Mouse (Mus musculus): ENCODE results near the gene Lancl1.

DNA sequence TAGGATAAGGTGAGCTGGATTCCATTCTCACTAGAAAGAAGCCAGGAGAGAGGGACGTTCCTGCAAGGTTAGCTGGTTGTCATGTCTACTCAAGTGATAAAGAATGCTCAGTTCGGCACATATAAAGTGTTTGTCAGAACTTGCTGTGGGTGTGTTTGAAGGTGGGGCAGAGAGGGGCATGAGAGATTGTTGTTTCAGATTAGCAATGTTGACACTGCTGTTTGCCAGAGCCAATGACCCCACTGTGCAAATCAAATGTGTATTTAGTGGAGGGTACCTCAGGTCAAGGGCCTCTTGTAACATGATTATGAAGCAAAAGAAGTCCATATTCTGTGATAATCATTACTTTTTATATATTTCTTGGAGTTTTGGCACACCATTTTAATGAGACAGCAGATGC, 39.1 kb upstream of the Lancl1 start:
- TF ChIP-seq SMC3 (IDR thresholded peaks at IDR 0.05; ENCODE audit: low read depth, low read length) (no peak), CTCF (IDR thresholded peaks at IDR 0.05 in 2 of 3, conservative IDR thresholded peaks at IDR 0.05 in 1 of 3; ENCODE audit: control insufficient read depth in 1 of 3, insufficient read depth in 1 of 3, low read depth in 2 of 3, low read length in 3 of 3, poor library complexity in 1 of 3, severe bottlenecking in 1 of 3) (no peak), TCF12 (IDR thresholded peaks at IDR 0.05; ENCODE audit: low read depth, low read length) (no peak), ZKSCAN1 (IDR thresholded peaks at IDR 0.05; ENCODE audit: low read depth, low read length) (no peak), MXI1 (IDR thresholded peaks at IDR 0.05; ENCODE audit: low read depth, low read length) (no peak), HCFC1 (IDR thresholded peaks at IDR 0.05; ENCODE audit: low read depth, low read length) (no peak), POLR2A (IDR thresholded peaks at IDR 0.05; ENCODE audit: control insufficient read depth in 1 of 2, insufficient read depth in 1 of 2, low read depth in 1 of 2, low read length in 2 of 2, poor library complexity in 1 of 2) (no peak), RAD21 (IDR thresholded peaks at IDR 0.05; ENCODE audit: low read depth, low read length) (no peak), E2F4 (IDR thresholded peaks at IDR 0.05; ENCODE audit: borderline replicate concordance, low read depth, low read length) (no peak), KAT2A (conservative IDR thresholded peaks at IDR 0.05; ENCODE audit: low read depth, low read length) (no peak), UBTF (IDR thresholded peaks at IDR 0.05; ENCODE audit: borderline replicate concordance, insufficient read depth, low read depth, low read length) (no peak), MYB (IDR thresholded peaks at IDR 0.05; ENCODE audit: low read depth, low read length) (no peak)

Data from MEL (cell line).